Mouse (Mus musculus) midbrain, embryonic 14.5 days (tissue): ENCODE results near the gene Cpsf4. TPM values are rescaled to one million over a fixed set of nuclear protein-coding genes. Genes with fewer than 3 reads are reported as not detected.

ENCODE experiments used
- ATAC-seq: fragments of 200-750 bp; cut with Nextera tagmentation; 2 replicates; pipeline ENCODE4 v1.8.0; 2017; ENCODE audit warnings: moderate number of reproducible peaks, moderate library complexity; ENCODE audit not compliant: low FRiP score, low TSS enrichment
- DNase-seq: peaks from one replicate; pipeline ENCODE4 v3.0.0-alpha.2; 2015
- H3K27ac ChIP-seq: fragments of 300-500 bp; sonication (generic); replicated peaks from 2 replicates; pipeline ENCODE4 v1.5.1; 2014; ENCODE audit warnings: mild to moderate bottlenecking, low read depth, low read length, moderate library complexity
- H3K27me3 ChIP-seq: fragments of 300-500 bp; sonication (generic); 2 replicates; pipeline ENCODE4 v1.6.1; 2014; ENCODE audit warnings: low read length, control low read depth, mixed read lengths; ENCODE audit not compliant: control insufficient read depth, insufficient read depth
- H3K36me3 ChIP-seq: fragments of 300-500 bp; sonication (generic); 2 replicates; pipeline ENCODE4 v1.6.1; 2014; ENCODE audit warnings: low read length, control low read depth; ENCODE audit not compliant: control insufficient read depth, insufficient read depth
- H3K4me1 ChIP-seq: fragments of 300-500 bp; sonication (generic); 2 replicates; pipeline ENCODE4 v1.6.1; 2014; ENCODE audit warnings: mild to moderate bottlenecking, antibody characterized with exemption, low read length, control low read depth; ENCODE audit not compliant: control insufficient read depth, insufficient read depth
- H3K4me2 ChIP-seq: fragments of 300-500 bp; sonication (generic); 2 replicates; pipeline ENCODE4 v1.6.1; 2014; ENCODE audit warnings: mild to moderate bottlenecking, low read length, moderate library complexity
- H3K4me3 ChIP-seq: fragments of 300-500 bp; sonication (generic); replicated peaks from 2 replicates; pipeline ENCODE4 v1.5.1; 2014; ENCODE audit warnings: low read depth, low read length
- H3K9ac ChIP-seq: fragments of 300-500 bp; sonication (generic); replicated peaks from 2 replicates; pipeline ENCODE4 v1.6.1; 2014; ENCODE audit warnings: mild to moderate bottlenecking, low read length, moderate library complexity
- H3K9me3 ChIP-seq: fragments of 300-500 bp; sonication (generic); 2 replicates; pipeline ENCODE4 v1.6.1; 2016; ENCODE audit warnings: low read length, control low read depth, mixed read lengths; ENCODE audit not compliant: control insufficient read depth
- WGBS: fragments of 180-500 bp; shearing (Covaris S2); extraction: QIAGEN DNeasy Blood & Tissue Kit; methylation state at CpG from one replicate; pipeline ENCODE4 v1.1.7; 2014; 5-methylcytosine and 5-hydroxymethylcytosine counted together
- polyA plus RNA-seq: library from polyadenylated mRNA; unstranded; fragments of >200 nt; fragmentation: Nextera tagmentation; extraction: Ambion mirVana; gene quantifications from 2 replicates; pipeline ENCODE4 v1.2.1, GENCODE M21; 2014

Gene Cpsf4
- polyA plus RNA-seq, 1 experiment from 2014 or later, result 29.1 TPM

GRCm38 (mm10) chr5:145190875-145191798 is 24.1 kb downstream of the Cpsf4 start:
- Histone ChIP-seq H3K36me3 (peaks cover 39% of the 10 kb centered on the region), H3K4me2 (peak overlapping the region; percentile 88), H3K9ac (peak overlapping the region; percentile 82), H3K4me1 (peaks cover 15% of the 10 kb centered on the region), H3K27me3 (no peaks in the 10 kb centered on the region), H3K4me3 (peak overlapping the region; percentile 88), H3K9me3 (no peaks in the 10 kb centered on the region), H3K27ac (peak overlapping the region; percentile 85)
- ATAC-seq (peak; percentile 91), DNase-seq (peak; percentile 96)
- under 1% methylated on average over 41 of the region's 41 CpGs for WGBS

DNA sequence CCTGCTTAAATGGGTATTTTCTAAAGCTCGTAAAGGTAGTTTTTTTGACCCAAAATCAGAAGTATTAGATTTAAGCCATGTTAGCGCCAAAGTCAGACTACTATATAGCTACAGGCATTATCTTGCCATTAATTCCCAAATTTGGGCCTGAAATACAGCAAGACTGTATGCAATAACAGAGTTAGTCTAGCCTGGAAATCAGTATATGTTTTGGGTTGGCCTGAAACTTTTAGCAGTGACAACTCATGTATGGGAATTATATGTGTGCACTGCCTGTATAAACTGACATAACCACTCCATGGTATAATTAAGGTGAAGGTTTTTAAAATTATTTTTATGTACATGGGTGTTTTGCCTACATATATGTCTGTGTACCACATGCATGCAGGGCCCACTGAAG is 24.9 kb downstream of the Cpsf4 start, which contains the start of gene Atp5j2:
TSS of gene Atp5j2 (minus strand) at position 101 of the 400 bp plus-strand sequence.
- peak within 1 kb of the TSS; percentile 88 for H3K4me3 ChIP-seq

GRCm38 (mm10) chr5:145200387-145200786 is 33.4 kb downstream of the Cpsf4 start:
- DNase-seq (no peak), ATAC-seq (no peak)
- Histone ChIP-seq H3K4me3 (peak overlapping the region; percentile 82; the same call in 1 of the 2 replicates), H3K9ac (no peak overlapping the region), H3K27ac (no peak overlapping the region), H3K27me3 (no peaks in the 10 kb centered on the region), H3K9me3 (no peaks in the 10 kb centered on the region), H3K36me3 (peaks cover 16% of the 10 kb centered on the region), H3K4me1 (peaks cover 15% of the 10 kb centered on the region), H3K4me2 (peak overlapping the region; percentile 97)
- 79% methylated on average over 7 of the region's 7 CpGs for WGBS

More for the DNA sequence above, 24.9 kb downstream of the Cpsf4 start, which contains the start of gene Atp5j2:
- no peaks in the 10 kb centered on the region for H3K9me3 ChIP-seq
- peaks cover 31% of the 10 kb centered on the region for H3K36me3 ChIP-seq
- 86% methylated on average over 2 of the region's 2 CpGs for WGBS
- no peak for DNase-seq
- peak within 1 kb of the TSS; percentile 85 for H3K27ac ChIP-seq
- no peaks in the 10 kb centered on the region for H3K27me3 ChIP-seq
- H3K4me1 ChIP-seq, result peaks cover 15% of the 10 kb centered on the region
- peak within 1 kb of the TSS; percentile 88 for H3K4me2 ChIP-seq
- no peak for ATAC-seq
- peak within 1 kb of the TSS; percentile 82 for H3K9ac ChIP-seq

DNA sequence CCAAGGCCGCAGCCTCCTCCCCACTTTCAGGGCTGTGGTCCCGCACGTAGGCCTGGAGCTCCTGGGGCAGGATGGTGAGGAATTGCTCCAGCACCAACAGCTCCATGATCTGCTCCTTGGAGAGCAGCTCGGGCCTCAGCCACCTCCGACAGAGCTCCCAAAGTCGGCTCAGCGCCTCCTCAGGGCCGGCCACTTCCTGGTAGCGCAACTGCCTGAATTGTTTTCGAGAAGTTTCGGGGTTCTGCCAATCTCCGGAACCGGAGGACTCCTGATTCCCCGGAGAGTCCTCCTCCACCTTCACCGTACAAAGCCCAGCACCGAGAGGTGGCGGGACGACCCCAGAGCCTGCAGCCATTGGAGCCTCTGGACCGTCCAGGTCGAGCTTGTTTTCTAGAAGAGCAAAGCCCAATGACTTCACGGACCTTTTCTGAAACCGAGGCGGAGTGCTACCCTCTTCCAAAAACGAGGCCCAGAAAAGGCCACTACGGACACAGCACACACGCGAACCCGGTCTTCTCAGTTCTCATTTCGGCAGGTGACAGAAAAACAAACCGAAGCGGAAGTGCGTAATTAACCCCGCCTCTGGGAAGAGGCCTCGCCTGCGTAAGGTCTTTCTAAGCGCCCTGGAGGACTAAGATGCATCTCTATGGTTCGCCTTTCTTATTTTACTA is 34.4 kb downstream of the Cpsf4 start, which contains the start of gene Zkscan14:
TSS of gene Zkscan14 (minus strand) at position 548 of the 671 bp plus-strand sequence.
- H3K36me3 ChIP-seq, result peaks cover 8% of the 10 kb centered on the region; the same call in 1 of the 2 replicates
- WGBS, result 3% methylated on average over 37 of the region's 37 CpGs
- DNase-seq, result peak; percentile 95
- peak within 1 kb of the TSS; percentile 82 for H3K4me3 ChIP-seq
- H3K4me2 ChIP-seq, result peak within 1 kb of the TSS; percentile 97
- peak; percentile 19; the same call in 1 of the 2 replicates for ATAC-seq
- no peaks in the 10 kb centered on the region for H3K27me3 ChIP-seq
- H3K9me3 ChIP-seq, result no peaks in the 10 kb centered on the region
- H3K9ac ChIP-seq, result peak within 1 kb of the TSS; percentile 75
- H3K27ac ChIP-seq, result peak within 1 kb of the TSS; percentile 63
- peaks cover 18% of the 10 kb centered on the region for H3K4me1 ChIP-seq

DNA sequence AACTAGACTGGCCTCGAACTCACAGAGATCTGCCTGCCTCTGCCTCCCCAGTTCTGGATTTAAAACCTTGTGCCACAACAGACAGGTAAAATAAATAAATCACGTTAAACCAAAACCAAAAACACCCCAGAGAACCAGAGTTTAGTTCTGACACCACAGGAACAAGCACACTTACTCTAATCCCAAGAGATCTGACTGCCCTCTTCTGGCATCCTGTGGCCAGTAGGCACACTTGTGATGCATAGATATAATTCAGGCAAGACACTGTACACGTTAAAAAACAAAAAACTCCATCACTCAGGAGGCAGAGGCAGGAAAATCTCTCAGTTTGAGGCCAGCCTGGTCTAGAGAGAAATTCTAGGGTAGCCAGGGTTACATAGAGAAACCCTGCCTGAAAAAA is 35.4 kb downstream of the Cpsf4 start:
- no peak for ATAC-seq
- H3K9ac ChIP-seq, result no peak overlapping the region

DNA sequence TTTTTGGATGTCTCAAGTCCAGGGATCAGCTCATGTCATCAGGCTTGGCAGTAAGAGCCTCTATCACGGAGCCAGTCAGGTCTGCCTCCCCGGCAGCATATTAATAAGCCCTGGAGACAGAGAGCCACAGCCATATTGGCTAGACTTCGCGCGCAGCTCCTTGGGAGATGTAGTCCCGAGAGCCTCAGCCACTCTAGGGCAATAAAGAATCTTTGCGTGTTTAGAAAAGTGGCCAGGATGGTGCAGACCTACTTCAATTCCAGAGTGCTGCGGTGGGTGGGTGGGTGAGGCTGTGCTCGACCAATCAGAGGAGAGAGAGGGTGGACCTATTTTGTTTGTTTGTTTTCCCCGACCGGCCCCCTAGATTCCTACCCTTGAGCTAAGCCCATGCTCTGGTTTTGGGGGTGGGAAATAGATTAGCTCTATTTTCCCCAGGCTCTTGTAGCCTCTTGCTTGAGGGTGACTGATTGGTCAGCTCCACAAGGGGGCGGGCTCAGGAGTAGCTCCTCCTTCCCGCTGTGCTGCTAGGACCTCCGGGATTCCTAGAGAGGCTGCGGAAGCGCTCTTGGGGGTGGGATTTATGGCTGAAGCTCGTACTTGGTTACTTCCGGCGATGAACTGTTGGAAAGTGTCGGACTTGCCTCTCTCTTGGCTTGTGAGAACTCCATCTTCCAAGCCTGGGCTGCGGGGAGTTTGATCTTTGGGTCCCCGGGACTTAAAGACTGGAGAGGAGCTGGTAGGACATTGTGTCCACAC is 37.1 kb downstream of the Cpsf4 start, which contains the start of gene Zkscan5:
TSS of gene Zkscan5 (plus strand) at position 627 of the 756 bp plus-strand sequence.
- H3K4me2 ChIP-seq, result peak within 1 kb of the TSS; percentile 73
- no peaks in the 10 kb centered on the region for H3K27me3 ChIP-seq
- peak within 1 kb of the TSS; percentile 88 for H3K27ac ChIP-seq
- H3K4me3 ChIP-seq, result peak within 1 kb of the TSS; percentile 57
- H3K9ac ChIP-seq, result peak within 1 kb of the TSS; percentile 46; the same call in 1 of the 2 replicates
- peak; percentile 98 for DNase-seq
- under 1% methylated on average over 22 of the region's 22 CpGs for WGBS
- ATAC-seq, result peak; percentile 96
- no peaks in the 10 kb centered on the region for H3K9me3 ChIP-seq
- peaks cover 18% of the 10 kb centered on the region for H3K4me1 ChIP-seq
- no peaks in the 10 kb centered on the region for H3K36me3 ChIP-seq

More for the DNA sequence above, 35.4 kb downstream of the Cpsf4 start:
- Histone ChIP-seq H3K4me1 (peaks cover 18% of the 10 kb centered on the region), H3K9me3 (no peaks in the 10 kb centered on the region), H3K27me3 (no peaks in the 10 kb centered on the region), H3K4me2 (no peak overlapping the region), H3K4me3 (no peak overlapping the region), H3K36me3 (peaks cover 8% of the 10 kb centered on the region; the same call in 1 of the 2 replicates), H3K27ac (no peak overlapping the region)
- 46% methylated on average over 3 of the region's 3 CpGs for WGBS
- no peak for DNase-seq

GRCm38 (mm10) chr5:145205041-145205440 is 38.0 kb downstream of the Cpsf4 start:
- H3K4me2 ChIP-seq, result peak overlapping the region; percentile 73
- 24% methylated on average over 9 of the region's 9 CpGs for WGBS
- H3K27me3 ChIP-seq, result no peaks in the 10 kb centered on the region
- DNase-seq (no peak), ATAC-seq (no peak)
- no peak overlapping the region for H3K27ac ChIP-seq
- peak overlapping the region; percentile 57 for H3K4me3 ChIP-seq
- H3K4me1 ChIP-seq, result peaks cover 18% of the 10 kb centered on the region
- no peaks in the 10 kb centered on the region for H3K9me3 ChIP-seq
- H3K9ac ChIP-seq, result no peak overlapping the region
- 0 out of 2 replicates have a peak, but pooled peaks cover under 1% of the 10 kb centered on the region for H3K36me3 ChIP-seq

GRCm38 (mm10) chr5:145207385-145207784 is 40.4 kb downstream of the Cpsf4 start:
- Histone ChIP-seq H3K9ac (no peak overlapping the region), H3K4me3 (no peak overlapping the region), H3K4me2 (no peak overlapping the region), H3K27ac (no peak overlapping the region), H3K9me3 (no peaks in the 10 kb centered on the region), H3K27me3 (no peaks in the 10 kb centered on the region), H3K36me3 (peaks cover 14% of the 10 kb centered on the region), H3K4me1 (peaks cover 9% of the 10 kb centered on the region)
- DNase-seq, result no peak
- 97% methylated on average over 6 of the region's 6 CpGs for WGBS
- no peak for ATAC-seq
